Mouse (Mus musculus) cerebellum, adult 18-20 months (tissue): Measurements from ENCODE around the gene Xirp2.
"Not testable (repeated sequence)": the region's sequence is repeated elsewhere in the genome, so short reads cannot be mapped to it uniquely, and the experiment has no call there.

Experiments
- DNase-seq, 2 experiments: peaks; one replicate each; pipeline ENCODE4 v3.0.0; 2021

The Xirp2 gene

GRCm38 (mm10) chr2:67445780-67446179, at the start of gene Xirp2:
Xirp2 (plus strand) TSS chr2:67446002.
- no peak for DNase-seq

GRCm38 (mm10) chr2:67413425-67413824, 32.4 kb upstream of the Xirp2 start, which contains the start of gene Gm21830:
Gm21830 (plus strand) TSS chr2:67413725.
- DNase-seq = not testable (repeated sequence)

GRCm38 (mm10) chr2:67420853-67421252, 24.9 kb upstream of the Xirp2 start:
- DNase-seq = no peak

GRCm38 (mm10) chr2:67422799-67423198, 23.0 kb upstream of the Xirp2 start:
- no peak for DNase-seq

GRCm38 (mm10) chr2:67433081-67433480, 12.7 kb upstream of the Xirp2 start, which contains the start of gene Gm26727:
Gm26727 (minus strand) TSS chr2:67433181.
- DNase-seq = no peak

GRCm38 (mm10) chr2:67438309-67438708, 7.5 kb upstream of the Xirp2 start:
- no peak for DNase-seq

GRCm38 (mm10) chr2:67446772-67447171, 970 bp downstream of the Xirp2 start:
- DNase-seq = no peak

- peak; percentile 4 to 9 for DNase-seq
These were observed 1.4 kb downstream of the Xirp2 start for GRCm38 (mm10) chr2:67447206-67447605.

GRCm38 (mm10) chr2:67460857-67461256, 15.1 kb downstream of the Xirp2 start:
- DNase-seq = no peak

- no peak for DNase-seq
These were observed 21.2 kb downstream of the Xirp2 start for GRCm38 (mm10) chr2:67467036-67467435.

GRCm38 (mm10) chr2:67470030-67470429, 24.2 kb downstream of the Xirp2 start:
- DNase-seq = not testable (repeated sequence)

GRCm38 (mm10) chr2:67477753-67478152, 32.0 kb downstream of the Xirp2 start:
- DNase-seq = peak; percentile 38 to 43

GRCm38 (mm10) chr2:67481051-67481450, 35.2 kb downstream of the Xirp2 start:
- DNase-seq = no peak

- DNase-seq = no peak
These were observed 40.9 kb downstream of the Xirp2 start for GRCm38 (mm10) chr2:67486721-67487120.

- DNase-seq = no peak
These were observed 41.4 kb downstream of the Xirp2 start for GRCm38 (mm10) chr2:67487162-67487561.

- DNase-seq = no peak
These were observed 42.8 kb downstream of the Xirp2 start for GRCm38 (mm10) chr2:67488465-67489127.

- DNase-seq = no peak
These were observed 43.3 kb downstream of the Xirp2 start for GRCm38 (mm10) chr2:67489128-67489492.

GRCm38 (mm10) chr2:67505457-67505856, 59.7 kb downstream of the Xirp2 start:
- no peak for DNase-seq

- no peak for DNase-seq
These were observed 70.6 kb downstream of the Xirp2 start for GRCm38 (mm10) chr2:67516405-67516804.

GRCm38 (mm10) chr2:67535347-67535746, 89.5 kb downstream of the Xirp2 start:
- no peak for DNase-seq

GRCm38 (mm10) chr2:67539426-67539825, 93.6 kb downstream of the Xirp2 start:
- no peak for DNase-seq

- no peak for DNase-seq
These were observed 96.3 kb downstream of the Xirp2 start for GRCm38 (mm10) chr2:67541957-67542696.

GRCm38 (mm10) chr2:67544426-67544825, 98.6 kb downstream of the Xirp2 start:
- DNase-seq = no peak

- peak; percentile 72 to 76 for DNase-seq
These were observed 119.2 kb downstream of the Xirp2 start for GRCm38 (mm10) chr2:67564851-67565479.
